Mouse (Mus musculus) lung, postnatal 14 days (tissue): Measurements from ENCODE around the gene Edem1.

Experiments
- DNase-seq: peaks from one replicate; pipeline ENCODE4 v3.0.0; 2021

Edem1 gene

GRCm38 (mm10) chr6:108880368-108881013 lies 52.0 kb downstream of the Edem1 start:
- DNase-seq, result no peak

GRCm38 (mm10) chr6:108881074-108881473 lies 52.6 kb downstream of the Edem1 start:
- DNase-seq, result no peak

- DNase-seq, result no peak
Measured at GRCm38 (mm10) chr6:108883826-108884225, 55.4 kb downstream of the Edem1 start.

GRCm38 (mm10) chr6:108884603-108885002 lies 56.2 kb downstream of the Edem1 start:
- DNase-seq, result no peak

GRCm38 (mm10) chr6:108886346-108886745 lies 57.9 kb downstream of the Edem1 start:
- DNase-seq, result no peak

GRCm38 (mm10) chr6:108892589-108892988 lies 64.1 kb downstream of the Edem1 start:
- DNase-seq, result no peak

- no peak for DNase-seq
Measured at GRCm38 (mm10) chr6:108895129-108895528, 66.7 kb downstream of the Edem1 start.

- no peak for DNase-seq
Measured at GRCm38 (mm10) chr6:108895976-108896375, 67.5 kb downstream of the Edem1 start.

GRCm38 (mm10) chr6:108896525-108897087 lies 68.2 kb downstream of the Edem1 start:
- DNase-seq, result no peak

- no peak for DNase-seq
Measured at GRCm38 (mm10) chr6:108899231-108899630, 70.8 kb downstream of the Edem1 start.

GRCm38 (mm10) chr6:108902124-108902523 lies 73.7 kb downstream of the Edem1 start:
- DNase-seq, result no peak

GRCm38 (mm10) chr6:108903280-108903679 lies 74.8 kb downstream of the Edem1 start:
- no peak for DNase-seq

GRCm38 (mm10) chr6:108906539-108906938 lies 78.1 kb downstream of the Edem1 start:
- no peak for DNase-seq
